Mouse (Mus musculus) heart, embryonic 14.5 days (tissue): ENCODE measurements at regions not wholly inside any gene's neighbourhood (a gene's known extent, or its start where the extent isn't known, plus 50 kb on each side); places are given as distances from the start of the nearest gene placed in this dataset.

Source experiments
- ATAC-seq: fragments of 200-750 bp; cut with Nextera tagmentation; 2 replicates; pipeline ENCODE4 v1.8.0; 2017; ENCODE audit warnings: low read depth, moderate TSS enrichment; ENCODE audit not compliant: insufficient number of reproducible peaks, insufficient read depth, low FRiP score
- H3K27ac ChIP-seq, 2 experiments: fragments of 200-500 bp in 1 of 2; fragments of 300-500 bp in 1 of 2; sonication (generic) in 1 of 2; replicated peaks in 1 of 2; 2 replicates each; pipeline ENCODE4 v1.5.1; 2012 to 2014; ENCODE audit warnings: low read depth in 2 of 2, low read length in 2 of 2, control low read depth in 1 of 2, mild to moderate bottlenecking in 1 of 2, mixed read lengths in 1 of 2; ENCODE audit not compliant: control insufficient read depth in 1 of 2, insufficient read depth in 1 of 2
- H3K27me3 ChIP-seq: fragments of 300-500 bp; sonication (generic); 2 replicates; pipeline ENCODE4 v1.6.1; 2014; ENCODE audit warnings: mild to moderate bottlenecking, low read length, control low read depth; ENCODE audit not compliant: control insufficient read depth, insufficient read depth
- H3K36me3 ChIP-seq: fragments of 300-500 bp; sonication (generic); 2 replicates; pipeline ENCODE4 v1.6.1; 2014; ENCODE audit warnings: mild to moderate bottlenecking, control low read depth, low read length, mixed read lengths; ENCODE audit not compliant: control insufficient read depth, insufficient read depth
- H3K4me1 ChIP-seq, 2 experiments: fragments of 200-500 bp in 1 of 2; fragments of 300-500 bp in 1 of 2; sonication (generic) in 1 of 2; 2 replicates each; pipeline ENCODE4 v1.6.1; 2012 to 2014; ENCODE audit warnings: low read length in 2 of 2, control low read depth in 1 of 2, mixed read lengths in 1 of 2; ENCODE audit not compliant: control insufficient read depth in 2 of 2, insufficient read depth in 2 of 2
- H3K4me2 ChIP-seq: fragments of 300-500 bp; sonication (generic); 2 replicates; pipeline ENCODE4 v1.6.1; 2014; ENCODE audit warnings: mild to moderate bottlenecking, low read length
- H3K4me3 ChIP-seq, 2 experiments: fragments of 200-500 bp in 1 of 2; fragments of 300-500 bp in 1 of 2; sonication (generic) in 1 of 2; 2 replicates each; pipeline ENCODE4 v1.5.1; 2012 to 2014; ENCODE audit warnings: low read length in 2 of 2, mild to moderate bottlenecking in 2 of 2, control low read depth in 1 of 2, low read depth in 1 of 2, moderate library complexity in 1 of 2; ENCODE audit not compliant: control insufficient read depth in 1 of 2, insufficient read depth in 1 of 2
- H3K9ac ChIP-seq: fragments of 300-500 bp; sonication (generic); 2 replicates; pipeline ENCODE4 v1.6.1; 2014; ENCODE audit warnings: mild to moderate bottlenecking, low read length
- H3K9me3 ChIP-seq: fragments of 300-500 bp; sonication (generic); 2 replicates; pipeline ENCODE4 v1.6.1; 2016; ENCODE audit warnings: low read length, control low read depth; ENCODE audit not compliant: control insufficient read depth
- WGBS: fragments of 180-500 bp; shearing (Covaris S2); extraction: QIAGEN DNeasy Blood & Tissue Kit; methylation state at CpG from one replicate; pipeline ENCODE4 v1.1.7; 2014; 5-methylcytosine and 5-hydroxymethylcytosine counted together

DNA sequence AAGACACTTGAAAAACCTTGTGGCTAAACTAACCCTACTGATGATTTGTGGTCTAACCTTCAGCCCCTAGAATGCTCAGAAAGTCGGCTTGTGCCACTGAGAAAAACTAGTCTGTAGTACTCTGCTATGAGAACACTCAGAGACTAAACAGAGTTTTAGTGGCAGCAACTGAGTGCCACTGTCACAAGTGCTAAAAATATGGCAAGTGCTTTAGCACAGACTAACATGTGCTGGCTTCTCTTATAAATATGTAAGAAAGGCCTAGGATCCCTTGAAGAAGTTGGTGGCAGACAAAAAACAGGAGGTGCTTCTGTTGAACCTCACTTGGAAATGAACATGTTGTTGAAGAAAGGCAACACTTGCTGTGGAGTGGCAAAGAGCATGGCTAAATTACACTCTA is 1052.9 kb downstream of the Gsdmc2 start:
- H3K27ac ChIP-seq, result no peak overlapping the region
- H3K9me3 ChIP-seq, result no peaks in the 10 kb centered on the region
- H3K4me1 ChIP-seq, result no peaks in the 10 kb centered on the region
- 64% methylated on average over 1 of the region's 1 CpGs for WGBS
- no peak overlapping the region for H3K4me2 ChIP-seq
- ATAC-seq, result no peak
- H3K27me3 ChIP-seq, result no peaks in the 10 kb centered on the region
- H3K36me3 ChIP-seq, result no peaks in the 10 kb centered on the region
- H3K9ac ChIP-seq, result no peak overlapping the region
- no peak overlapping the region for H3K4me3 ChIP-seq

DNA sequence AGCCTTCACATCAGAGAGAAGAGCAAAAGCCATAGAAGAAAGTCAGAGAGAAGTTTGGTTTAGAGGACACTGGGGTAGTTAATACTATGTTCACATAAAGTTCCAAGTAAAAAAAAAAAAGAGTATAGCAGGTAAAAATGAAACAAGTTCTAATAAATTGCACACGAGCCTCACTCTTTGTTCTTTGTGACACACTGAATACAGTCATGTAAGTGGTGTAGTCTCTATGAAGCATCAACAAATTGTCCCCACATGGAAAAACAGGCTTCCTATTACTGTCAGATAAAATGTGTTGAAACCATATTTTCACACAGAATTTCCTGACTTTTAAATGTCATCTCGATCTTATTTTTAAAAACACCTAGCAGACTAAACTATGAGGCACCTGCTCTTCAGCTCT is 1057.2 kb downstream of the Gsdmc2 start:
- no peak overlapping the region for H3K9ac ChIP-seq
- H3K27ac ChIP-seq, result no peak overlapping the region
- H3K9me3 ChIP-seq, result no peaks in the 10 kb centered on the region
- no peaks in the 10 kb centered on the region for H3K36me3 ChIP-seq
- H3K4me1 ChIP-seq, result no peaks in the 10 kb centered on the region
- 83% methylated on average over 2 of the region's 2 CpGs for WGBS
- H3K4me2 ChIP-seq, result no peak overlapping the region
- no peak overlapping the region for H3K4me3 ChIP-seq
- H3K27me3 ChIP-seq, result no peaks in the 10 kb centered on the region
- ATAC-seq, result no peak

DNA sequence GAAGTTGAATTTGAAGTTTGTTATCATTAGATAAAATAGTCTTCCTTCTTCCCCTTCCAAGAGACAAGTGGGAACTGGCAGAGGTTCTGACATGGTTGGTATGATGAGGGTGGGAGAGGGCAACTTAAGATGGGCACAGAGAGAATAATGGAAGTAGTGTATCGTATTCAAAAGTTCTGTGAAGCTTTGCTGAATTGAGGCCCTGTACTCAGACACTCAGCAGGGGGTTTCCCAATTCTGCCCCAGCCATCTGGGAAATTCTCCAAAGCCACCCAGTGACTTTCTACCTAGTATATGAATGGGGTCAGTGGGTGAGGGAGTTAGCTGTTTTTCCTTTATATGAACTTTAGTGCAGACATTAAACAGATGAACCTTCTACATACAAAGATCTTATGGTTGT is 1058.7 kb downstream of the Gsdmc2 start:
- Histone ChIP-seq H3K27ac (no peak overlapping the region), H3K4me3 (no peak overlapping the region), H3K27me3 (no peaks in the 10 kb centered on the region), H3K4me2 (no peak overlapping the region), H3K9me3 (no peaks in the 10 kb centered on the region), H3K4me1 (no peaks in the 10 kb centered on the region), H3K36me3 (no peaks in the 10 kb centered on the region), H3K9ac (no peak overlapping the region)
- no peak for ATAC-seq
- 87% methylated on average over 1 of the region's 1 CpGs for WGBS

DNA sequence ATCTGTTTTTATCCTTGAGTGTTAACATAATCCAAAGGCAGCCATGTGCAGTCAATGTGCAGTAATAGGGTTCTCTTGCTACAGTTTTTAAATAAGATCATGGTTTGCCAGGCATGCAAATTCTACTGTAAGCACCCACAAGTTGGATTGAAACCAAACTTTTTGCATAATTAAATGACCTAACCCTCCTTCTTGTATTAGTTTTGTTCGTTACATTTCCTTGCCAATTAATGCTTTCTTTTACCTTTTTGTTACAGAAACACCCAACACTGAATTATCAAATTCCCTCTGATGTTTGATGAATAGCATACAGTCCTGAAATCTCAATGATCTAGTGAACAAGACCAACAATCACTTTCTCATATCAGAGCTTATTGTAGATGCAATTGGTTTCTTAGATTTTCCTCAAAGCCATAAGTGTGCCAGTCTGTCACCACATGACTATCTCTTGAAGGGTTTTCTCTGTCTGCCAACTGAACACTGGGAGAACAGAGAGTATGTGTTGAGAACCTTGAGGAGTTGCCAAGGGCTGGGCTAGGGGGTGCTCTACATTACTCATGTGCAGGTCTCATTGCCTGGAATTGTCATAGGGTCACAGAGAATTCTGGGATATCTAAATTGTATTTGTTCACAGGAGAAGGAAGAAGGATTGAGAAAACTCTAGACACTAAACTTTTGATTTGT is 1060.4 kb downstream of the Gsdmc2 start:
- Histone ChIP-seq H3K36me3 (no peaks in the 10 kb centered on the region), H3K9me3 (no peaks in the 10 kb centered on the region), H3K4me1 (no peaks in the 10 kb centered on the region), H3K4me2 (no peak overlapping the region), H3K4me3 (no peak overlapping the region), H3K9ac (no peak overlapping the region), H3K27me3 (no peaks in the 10 kb centered on the region), H3K27ac (no peak overlapping the region)
- ATAC-seq, result no peak
- whole genome bisulfite sequencing, result 77% methylated on average over 1 of the region's 1 CpGs

DNA sequence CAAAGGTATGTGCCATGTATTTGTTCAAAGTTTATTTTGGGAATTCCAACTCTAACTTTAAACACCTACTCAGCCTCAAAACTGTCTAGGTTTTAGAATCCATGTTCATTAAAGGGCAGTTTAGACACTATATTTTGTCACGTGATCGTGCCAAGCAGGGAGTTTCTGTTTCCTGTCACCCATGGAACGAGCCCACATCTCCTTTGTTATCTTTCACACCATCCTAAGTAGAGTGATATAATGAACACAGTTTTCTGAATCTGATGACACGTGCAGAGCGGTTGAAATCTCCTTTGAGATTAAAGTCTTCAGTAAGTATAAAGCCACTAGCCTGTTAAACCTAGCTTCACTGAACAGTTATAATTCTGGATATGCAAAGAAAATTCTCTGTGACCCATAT is 1066.1 kb downstream of the Gsdmc2 start:
- no peaks in the 10 kb centered on the region for H3K36me3 ChIP-seq
- H3K27ac ChIP-seq, result no peak overlapping the region
- no peak overlapping the region for H3K4me3 ChIP-seq
- H3K9ac ChIP-seq, result no peak overlapping the region
- no peak for ATAC-seq
- no peak overlapping the region for H3K4me2 ChIP-seq
- no peaks in the 10 kb centered on the region for H3K4me1 ChIP-seq
- no peaks in the 10 kb centered on the region for H3K27me3 ChIP-seq
- no peaks in the 10 kb centered on the region for H3K9me3 ChIP-seq
- WGBS, result 61% methylated on average over 5 of the region's 5 CpGs

DNA sequence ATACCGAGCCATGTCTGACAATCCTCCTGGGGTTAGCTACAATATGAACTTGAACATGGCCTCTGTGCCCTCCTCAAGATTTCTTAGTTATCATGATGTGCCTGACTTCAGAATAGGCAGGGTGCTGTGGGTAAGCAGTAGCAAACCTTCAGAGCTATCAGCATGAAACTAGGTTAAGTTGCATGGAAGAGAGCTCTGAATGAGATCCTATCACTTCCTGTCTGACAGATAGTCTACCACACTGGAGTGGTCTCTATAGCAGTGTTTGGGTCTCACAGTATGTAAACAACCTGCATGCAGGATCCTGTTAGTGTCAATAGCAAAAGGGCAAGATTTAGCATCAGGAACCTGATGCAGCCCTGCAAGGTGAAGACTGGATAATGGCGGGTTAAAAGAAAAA is 1092.3 kb downstream of the Gsdmc2 start:
- Histone ChIP-seq H3K27me3 (no peaks in the 10 kb centered on the region), H3K4me3 (no peak overlapping the region), H3K4me2 (no peak overlapping the region), H3K27ac (no peak overlapping the region), H3K9ac (no peak overlapping the region), H3K36me3 (no peaks in the 10 kb centered on the region), H3K9me3 (no peaks in the 10 kb centered on the region), H3K4me1 (no peaks in the 10 kb centered on the region)
- 78% methylated on average over 2 of the region's 2 CpGs for WGBS
- ATAC-seq, result no peak

DNA sequence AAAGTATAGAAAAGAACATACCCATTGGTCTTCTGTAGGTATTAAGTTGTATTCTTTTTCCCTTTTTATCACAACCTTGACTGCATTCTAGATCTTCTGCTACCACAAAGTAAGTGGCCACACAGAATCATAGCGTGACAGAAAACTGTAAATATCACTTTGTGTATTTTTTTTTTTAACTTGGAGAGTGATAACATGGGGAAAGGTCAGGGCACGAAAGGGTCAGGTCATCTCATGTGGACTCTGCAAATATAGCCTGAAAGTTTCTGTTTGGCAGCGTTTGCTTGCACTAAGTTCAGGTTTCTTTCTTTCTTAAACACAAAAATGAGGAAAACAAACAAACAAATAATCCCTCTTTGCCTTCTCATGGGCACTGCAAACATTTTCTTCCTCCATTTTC is 1101.1 kb downstream of the Gsdmc2 start:
- no peak overlapping the region for H3K27ac ChIP-seq
- no peaks in the 10 kb centered on the region for H3K36me3 ChIP-seq
- WGBS, result 76% methylated on average over 3 of the region's 3 CpGs
- H3K27me3 ChIP-seq, result no peaks in the 10 kb centered on the region
- ATAC-seq, result no peak
- no peak overlapping the region for H3K4me3 ChIP-seq
- H3K4me2 ChIP-seq, result no peak overlapping the region
- H3K9ac ChIP-seq, result no peak overlapping the region
- H3K4me1 ChIP-seq, result no peaks in the 10 kb centered on the region
- no peaks in the 10 kb centered on the region for H3K9me3 ChIP-seq

DNA sequence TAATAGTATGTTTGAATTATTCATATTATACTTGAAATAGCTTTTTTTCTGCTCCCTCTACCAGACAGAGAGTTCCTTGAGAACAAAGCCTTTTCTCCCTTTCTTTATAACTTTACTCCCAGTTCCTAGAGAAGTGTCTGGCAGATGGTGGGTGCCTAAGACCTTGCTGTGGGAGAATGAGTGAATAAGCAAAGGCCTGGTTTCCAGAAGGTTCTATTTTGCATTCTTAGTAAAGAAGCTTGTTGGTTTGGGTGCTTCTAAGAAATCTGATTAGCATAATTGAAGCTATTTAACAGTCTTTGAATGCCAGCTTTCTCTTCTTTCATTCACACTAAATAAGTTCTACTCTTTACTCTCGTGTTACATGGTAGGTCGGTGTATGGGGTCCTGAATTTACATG is 1104.2 kb downstream of the Gsdmc2 start:
- ATAC-seq, result no peak
- H3K27me3 ChIP-seq, result no peaks in the 10 kb centered on the region
- WGBS, result 84% methylated on average over 2 of the region's 2 CpGs
- H3K4me1 ChIP-seq, result no peaks in the 10 kb centered on the region
- no peak overlapping the region for H3K9ac ChIP-seq
- H3K9me3 ChIP-seq, result no peaks in the 10 kb centered on the region
- no peaks in the 10 kb centered on the region for H3K36me3 ChIP-seq
- H3K4me2 ChIP-seq, result no peak overlapping the region
- no peak overlapping the region for H3K27ac ChIP-seq
- H3K4me3 ChIP-seq, result no peak overlapping the region
